Mouse (Mus musculus): ENCODE data around the gene Ostf1.
"Not testable (repeated sequence)": the region's sequence is repeated elsewhere in the genome, so short reads cannot be mapped to it uniquely, and the experiment has no call there.

Ostf1 gene

DNA sequence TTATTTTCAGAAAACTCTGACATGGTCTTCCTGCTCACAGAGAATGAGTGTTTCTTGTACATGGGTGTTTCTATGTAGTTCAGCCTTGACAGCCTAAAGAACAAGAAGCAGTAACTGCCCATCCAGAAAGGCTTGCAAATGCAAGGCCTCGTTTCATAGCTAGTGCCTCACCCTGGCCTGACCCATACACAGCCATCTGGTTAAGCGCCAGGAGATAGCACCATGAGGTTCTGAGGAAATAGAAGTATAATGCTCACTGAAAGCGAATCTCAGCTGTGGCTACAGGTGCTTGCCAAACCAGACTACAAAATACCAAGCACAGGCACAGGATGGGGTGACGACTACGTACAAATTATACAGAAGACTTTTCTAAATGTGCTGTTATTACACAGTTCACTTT lies 34.7 kb downstream of the Ostf1 start:
- no peak for DNase-seq

DNA sequence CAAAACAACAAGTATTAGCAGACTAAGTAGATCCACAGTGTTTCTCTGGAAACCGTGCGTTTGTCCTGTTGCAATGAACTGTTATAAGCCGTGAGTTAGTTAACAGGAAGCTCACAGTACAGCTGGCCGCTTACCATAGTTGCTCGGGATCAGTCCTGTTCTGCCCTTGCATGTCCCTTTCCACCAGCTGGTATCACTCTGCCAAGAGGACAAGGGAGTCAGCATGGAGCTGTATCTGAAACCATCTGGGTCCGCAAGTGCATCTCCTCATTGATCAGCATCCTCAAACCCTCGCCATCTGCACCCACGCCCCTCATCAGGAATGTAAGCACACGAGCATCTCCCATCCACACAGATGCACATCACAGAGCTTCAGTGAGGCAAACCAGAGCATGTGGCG lies 37.9 kb downstream of the Ostf1 start:
- DNase-seq, result no peak

DNA sequence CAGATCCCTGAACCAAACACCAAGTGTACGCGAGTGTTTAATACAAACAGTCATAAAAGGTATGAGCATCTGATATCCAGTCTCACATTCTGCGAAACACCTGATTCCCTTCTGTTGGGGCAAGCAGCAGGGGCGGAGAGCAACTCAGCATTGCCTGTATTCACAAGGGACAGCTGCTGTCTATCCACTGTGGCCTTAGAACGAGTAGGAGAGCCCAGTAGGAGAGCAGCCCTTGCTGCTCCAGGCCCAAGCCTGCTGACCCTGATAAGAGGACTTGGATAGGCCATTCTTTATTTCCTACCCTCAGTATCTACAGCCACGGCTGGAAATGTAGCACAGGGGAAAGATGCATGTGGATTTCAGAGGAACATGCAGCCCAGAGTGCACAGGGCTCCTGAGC lies 38.7 kb downstream of the Ostf1 start:
- no peak for DNase-seq

DNA sequence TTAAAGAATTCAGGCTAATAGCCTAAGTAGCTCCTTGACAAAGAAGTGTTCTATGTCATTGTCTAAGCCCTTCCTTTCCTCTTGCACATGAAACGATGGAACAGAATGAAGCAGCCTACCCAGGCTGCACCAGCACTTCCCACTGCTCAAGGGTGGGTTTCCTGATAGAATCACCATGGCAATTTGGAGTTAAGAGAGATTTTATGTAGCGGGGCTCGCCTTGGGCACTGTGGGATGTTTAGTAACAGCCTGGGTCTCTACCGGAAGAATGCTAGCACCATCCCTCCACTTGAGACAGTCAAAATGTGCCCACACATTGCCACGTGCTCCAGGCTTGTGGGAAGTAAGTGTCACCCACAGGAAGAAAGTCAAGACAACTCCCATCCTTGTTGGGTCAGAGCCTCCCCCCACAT lies 40.7 kb downstream of the Ostf1 start:
- no peak for DNase-seq

DNA sequence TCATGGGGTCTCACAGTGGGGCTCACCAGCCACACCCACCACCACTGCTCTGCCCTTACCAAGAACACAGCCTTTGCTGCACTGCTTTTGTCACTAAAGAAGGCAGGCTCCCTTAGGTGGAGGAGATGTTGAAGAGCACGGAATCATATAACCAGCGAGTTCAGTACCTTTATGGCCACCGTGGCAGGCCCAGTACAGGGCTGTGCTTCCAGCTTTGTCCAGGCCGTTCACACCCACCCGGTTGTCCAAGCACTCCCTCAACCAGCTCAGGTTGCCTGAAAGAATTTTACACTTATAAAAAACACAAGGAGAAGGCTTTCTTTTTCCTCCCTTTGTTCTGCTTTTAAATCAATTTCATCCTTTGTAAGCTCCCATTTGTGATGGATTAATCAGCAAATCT lies 41.4 kb downstream of the Ostf1 start:
- DNase-seq, result no peak

DNA sequence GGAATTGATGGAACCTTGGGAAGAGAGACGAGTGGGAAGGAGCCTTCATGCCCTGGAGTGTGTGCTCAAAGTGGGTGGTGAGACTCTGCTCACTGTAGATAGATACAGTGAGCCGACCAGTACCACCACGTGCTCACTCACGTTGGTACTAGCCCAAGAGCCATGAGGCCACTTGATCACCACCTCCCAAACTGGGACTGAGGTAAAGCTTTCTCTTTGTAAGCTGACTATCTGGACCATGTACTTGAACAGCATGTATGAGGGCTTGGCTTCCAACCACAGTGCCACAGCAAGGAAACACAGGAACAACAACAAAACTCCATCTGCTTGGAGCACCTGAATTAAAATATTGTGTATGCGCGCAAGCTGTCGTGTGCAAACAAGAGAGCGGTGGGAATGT lies 42.3 kb downstream of the Ostf1 start:
- DNase-seq, result no peak

DNA sequence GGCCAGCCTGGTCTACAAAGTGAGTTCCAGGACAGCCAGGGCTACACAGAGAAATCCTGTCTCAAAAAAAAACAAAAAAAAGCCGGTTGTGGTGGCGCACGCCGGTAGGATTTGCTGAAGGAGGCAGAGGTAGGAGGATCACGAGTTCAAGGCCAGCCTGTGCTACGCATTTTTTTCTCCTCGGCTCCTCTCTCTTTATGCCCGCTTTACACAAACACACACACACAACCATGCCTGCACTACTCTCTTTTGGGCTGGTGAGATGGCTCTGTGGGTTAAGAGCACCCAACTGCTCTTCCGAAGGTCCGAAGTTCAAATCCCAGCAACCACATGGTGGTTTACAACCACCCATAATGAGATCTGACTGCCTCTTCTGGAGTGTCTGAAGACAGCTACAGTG lies 42.8 kb downstream of the Ostf1 start:
- not testable (repeated sequence) for DNase-seq

DNA sequence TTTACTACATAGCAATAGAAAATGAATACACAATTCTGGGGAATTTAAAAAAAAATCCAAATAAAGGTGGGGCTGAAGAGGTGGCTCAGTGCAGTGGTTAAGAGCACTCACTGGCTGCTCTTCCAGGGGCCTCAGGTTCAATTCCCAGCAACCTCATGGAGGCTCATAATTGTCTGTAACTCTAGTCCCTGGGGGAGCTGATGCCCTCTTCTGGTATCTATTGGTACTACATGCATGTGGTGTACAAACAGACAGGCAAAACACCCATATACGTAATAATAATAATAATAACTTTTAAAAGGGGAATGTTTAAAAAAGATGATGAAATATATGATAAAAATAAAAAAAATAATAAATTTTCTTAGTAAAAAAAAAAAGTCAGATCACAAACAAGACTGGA lies 43.4 kb downstream of the Ostf1 start:
- DNase-seq, result no peak

DNA sequence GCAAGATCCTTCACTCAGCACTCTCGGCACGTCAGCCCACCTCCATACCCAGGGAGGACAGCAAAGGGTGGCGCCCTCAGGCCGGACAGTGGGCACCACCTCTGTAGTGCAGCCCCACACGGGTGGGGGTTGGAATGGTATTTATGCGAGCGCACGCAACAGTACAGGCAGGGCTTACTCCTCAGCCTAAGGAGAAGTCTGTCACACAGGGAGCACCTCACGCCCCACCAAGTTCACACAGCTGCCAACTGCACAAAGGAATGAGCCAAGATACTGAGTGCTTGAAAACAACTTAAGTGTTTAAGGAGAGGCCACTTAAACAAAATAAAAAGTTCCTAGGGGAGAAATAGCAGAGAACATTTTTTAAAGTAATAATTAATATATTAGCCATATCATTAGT lies 44.5 kb downstream of the Ostf1 start:
- DNase-seq, result peak; percentile 38 to 66

DNA sequence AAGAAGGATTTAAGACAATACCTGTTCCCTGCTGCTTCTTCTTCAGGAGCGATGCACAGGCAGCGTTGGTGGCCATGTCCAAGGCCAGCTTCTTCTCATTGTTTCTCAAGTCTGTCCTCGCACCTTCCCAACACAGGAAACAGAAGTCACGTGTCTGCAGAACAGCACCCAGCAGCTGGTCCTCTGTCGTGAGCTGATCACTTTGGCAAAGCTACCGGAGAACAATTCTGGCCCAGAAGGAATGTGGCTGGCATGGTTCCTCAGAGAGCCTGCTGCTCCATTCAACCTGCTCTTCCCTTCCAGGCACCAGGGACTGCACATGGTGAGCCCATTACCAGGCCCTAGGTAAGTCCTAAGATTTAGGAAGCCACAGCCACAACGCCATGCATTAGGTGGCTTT lies 47.0 kb downstream of the Ostf1 start:
- DNase-seq, result no peak

DNA sequence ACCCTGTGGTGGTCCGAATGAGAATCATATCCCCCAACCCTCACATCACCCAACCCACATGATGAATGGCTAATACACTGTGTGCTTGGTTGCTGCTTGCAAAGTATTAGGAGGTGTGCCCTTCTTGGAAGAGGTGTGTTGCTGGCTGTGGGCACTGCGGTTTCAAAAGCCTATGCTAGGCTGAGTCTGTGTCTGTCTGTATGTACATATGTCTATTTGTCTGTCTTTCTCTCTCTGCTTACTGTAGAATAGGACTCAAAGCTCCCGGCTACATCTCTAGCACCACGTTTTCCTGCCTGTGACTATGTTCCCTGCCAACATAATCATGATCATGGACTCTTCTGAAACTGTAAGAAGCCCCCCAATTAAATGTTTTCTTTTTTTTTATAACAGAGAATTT lies 47.9 kb downstream of the Ostf1 start:
- no peak for DNase-seq

DNA sequence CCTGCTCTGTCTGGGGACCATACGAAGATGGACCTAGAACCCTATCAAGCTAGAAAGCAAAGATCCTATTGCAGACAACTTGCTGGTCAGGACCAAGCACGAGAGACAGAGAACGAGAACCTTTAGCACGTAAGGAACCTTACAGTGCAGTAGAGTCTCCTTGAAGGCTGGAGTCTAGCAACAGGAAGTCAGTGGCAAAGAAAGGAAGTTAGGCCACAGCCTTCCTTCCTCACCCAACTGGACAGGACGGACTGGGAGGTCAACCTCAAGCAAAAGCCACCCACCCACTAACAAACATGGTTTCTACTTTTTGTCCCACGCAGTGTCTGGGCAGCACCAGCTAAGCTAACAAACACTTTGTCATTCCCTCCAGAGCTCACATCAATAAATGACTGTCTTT lies 48.7 kb downstream of the Ostf1 start:
- no peak for DNase-seq

DNA sequence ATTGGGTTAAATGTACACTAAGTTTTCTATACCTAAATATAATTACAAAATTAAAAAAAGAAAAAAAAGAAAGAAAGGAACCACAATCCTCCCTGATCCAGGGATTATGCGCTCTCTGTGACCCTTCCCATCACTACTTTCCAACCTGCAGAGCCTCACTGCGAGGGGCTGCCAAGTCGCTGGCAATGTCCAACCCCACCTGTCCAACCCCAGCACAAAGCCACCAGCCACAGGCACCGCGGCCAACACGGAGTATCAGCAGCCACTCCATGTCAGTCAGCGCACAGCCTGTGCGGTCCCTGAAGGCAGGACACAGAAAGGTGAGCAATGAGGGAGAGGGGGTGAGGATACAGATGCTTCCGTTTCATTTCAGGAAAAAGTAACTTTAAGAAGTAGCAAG lies 49.4 kb downstream of the Ostf1 start:
- no peak for DNase-seq

DNA sequence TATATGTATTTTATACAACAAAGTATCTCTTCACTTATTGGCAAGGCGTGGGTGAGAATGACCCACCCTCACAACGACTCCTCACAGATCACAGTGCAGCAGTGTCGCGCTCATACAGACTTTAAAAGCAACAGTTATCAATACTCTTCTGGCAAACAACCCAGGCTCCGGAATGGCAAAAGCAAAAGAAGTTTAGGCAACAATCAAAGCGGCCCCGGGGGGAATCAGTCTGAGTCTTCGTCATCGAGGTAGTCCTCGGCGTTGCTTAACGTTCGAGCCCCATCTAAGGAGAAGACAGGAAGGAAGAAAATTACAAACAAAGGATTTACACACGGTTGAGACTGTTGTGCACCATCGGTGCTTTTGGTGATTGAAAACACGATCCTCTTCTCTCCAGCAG lies 50.6 kb downstream of the Ostf1 start:
- no peak for DNase-seq

DNA sequence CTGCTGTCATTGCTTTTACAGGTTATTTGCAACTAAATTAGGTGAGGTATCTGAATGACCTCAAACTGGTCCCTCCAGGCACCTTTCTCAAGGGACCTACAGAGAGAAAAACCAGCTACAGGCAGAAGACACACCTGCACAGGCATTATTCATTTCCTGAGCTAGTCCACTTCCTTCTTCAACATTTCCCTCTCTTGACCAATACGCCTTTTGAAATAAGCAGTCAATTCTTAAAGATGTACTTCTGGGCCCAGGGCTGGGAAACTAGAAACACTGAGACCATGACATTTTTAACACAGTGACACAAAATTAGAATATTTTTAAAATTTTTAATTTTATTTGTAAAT lies 52.6 kb downstream of the Ostf1 start:
- DNase-seq, result no peak

DNA sequence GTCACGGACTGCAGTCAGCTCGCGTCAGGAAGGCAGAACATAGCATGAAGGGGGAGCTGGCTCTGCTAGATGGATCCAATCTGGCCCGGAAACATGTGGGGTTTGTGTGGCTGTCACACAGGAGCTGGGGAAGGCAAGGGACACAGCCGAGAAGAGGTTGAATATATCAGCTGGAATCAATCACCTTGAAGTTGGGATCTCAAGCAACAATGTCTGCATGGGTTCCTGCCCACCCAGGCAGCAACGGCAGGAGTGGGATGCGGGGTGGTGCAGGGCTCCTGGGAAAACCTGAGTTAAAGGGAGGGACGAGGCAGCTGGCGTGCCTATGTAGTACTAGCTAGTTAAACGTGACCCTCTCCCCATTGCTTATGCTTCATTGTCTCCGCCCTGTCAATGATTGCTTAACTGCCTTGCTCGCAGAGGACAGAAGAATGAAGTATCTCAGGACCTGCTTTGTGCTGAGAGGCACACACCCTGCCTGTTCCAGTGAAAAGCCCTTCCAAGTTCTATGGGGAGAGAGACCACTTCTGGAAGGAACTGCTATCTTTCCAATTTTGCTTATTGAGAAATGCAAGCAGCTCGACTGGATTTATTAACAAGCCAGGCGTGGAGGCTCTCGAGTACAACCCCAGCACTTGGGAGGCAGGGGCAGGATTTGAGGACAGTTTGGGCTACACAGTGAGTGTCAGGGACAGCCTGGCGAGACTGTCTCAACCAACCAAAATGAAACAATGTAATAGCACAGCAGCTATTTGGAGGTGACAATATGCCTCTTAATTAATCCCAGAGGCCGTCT lies 53.2 kb downstream of the Ostf1 start:
- peak in 1 of 2 experiments; percentile 44 for DNase-seq

DNA sequence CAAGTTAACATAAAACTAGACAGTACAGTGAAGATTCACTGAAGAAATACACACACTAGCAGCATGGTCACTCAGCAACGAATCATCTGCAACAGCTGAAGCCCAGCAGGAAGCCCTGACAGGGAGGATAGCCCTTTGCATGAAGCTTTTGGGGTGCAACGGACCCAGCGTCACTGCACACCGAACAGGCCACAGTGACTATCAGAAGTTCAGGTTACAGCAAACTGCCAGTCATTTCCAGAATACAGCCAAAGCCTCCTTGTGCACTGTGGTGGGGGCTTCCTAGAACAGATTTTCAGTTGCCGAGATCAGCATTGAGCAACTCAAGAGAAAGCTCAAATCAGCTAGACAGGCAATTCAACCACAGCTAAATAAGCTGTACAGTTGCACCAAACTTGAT lies 54.3 kb downstream of the Ostf1 start:
- no peak for DNase-seq

DNA sequence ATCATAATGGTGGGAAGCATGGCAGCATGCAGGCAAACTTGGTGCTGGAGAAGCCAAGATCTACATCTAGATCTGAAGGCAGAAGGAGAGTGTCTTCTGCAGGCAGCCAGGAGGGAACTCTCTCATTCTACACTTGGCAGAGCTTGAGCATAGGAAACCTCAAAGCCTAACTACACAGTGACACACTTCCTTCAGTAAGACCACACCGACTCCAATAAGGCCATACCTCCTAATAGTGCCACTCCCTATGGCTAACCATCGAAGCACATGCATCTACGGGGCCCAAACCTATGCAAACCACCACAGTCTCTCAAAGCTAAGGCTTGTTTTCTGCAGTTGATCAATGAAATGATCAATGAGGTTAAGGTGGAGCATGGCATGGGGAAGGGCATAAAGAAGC lies 55.7 kb downstream of the Ostf1 start:
- no peak for DNase-seq

DNA sequence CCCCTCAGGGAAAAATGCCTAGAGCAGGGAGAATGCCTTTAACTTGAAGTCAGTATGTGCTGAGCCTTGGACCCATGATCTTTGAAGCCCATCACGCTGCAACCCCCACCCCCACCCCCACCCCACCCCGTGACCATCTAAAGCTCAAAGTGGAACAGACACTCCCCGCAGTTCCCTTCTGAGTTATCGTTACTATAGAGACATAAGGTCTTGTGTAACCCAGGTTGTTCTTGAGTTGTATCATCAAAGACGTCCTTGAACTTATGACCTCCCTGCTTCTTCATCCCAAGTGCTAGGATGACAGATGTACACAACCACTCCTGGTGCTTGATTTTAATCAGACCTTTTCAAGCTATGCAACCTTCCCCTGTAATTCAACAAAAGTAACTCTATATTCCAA lies 57.7 kb downstream of the Ostf1 start:
- DNase-seq, result no peak

DNA sequence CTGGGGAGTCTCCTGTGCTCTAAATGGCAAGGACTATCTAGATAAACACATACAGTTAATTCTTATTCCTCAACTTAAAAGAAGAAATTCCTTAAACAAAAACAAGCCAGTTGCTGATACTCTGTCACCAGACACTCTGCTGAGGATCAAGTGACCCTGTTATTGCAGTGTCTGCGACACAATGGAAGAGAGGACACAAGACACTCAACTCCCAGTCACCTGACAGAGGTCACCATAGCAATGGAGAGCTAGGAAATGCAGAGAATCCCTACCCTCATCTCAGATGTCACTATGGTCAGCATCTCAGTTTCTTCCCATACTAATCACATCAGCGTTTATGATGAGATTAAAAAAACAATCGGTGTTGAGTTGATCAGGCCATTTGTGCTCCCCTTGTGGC lies 58.2 kb downstream of the Ostf1 start:
- no peak for DNase-seq

DNA sequence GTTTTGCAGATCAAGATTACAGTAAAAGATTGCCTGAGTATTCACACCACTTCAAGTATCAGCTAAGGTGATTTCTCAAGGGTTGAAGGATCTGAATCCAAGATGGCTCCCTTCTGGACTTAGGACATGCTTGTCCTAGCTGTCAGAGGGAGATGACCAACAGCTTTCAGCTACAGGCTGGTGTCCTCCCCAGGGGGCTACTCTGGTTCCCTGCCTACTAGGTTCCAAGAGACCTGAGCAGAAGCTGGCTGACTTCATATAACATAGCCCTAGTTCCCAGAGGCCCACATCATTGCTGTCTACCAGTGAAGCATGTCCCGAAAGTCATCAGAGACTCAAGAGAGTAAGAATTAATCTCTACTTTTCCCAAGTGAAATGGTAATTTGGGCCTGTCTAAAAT lies 62.1 kb downstream of the Ostf1 start:
- no peak for DNase-seq

DNA sequence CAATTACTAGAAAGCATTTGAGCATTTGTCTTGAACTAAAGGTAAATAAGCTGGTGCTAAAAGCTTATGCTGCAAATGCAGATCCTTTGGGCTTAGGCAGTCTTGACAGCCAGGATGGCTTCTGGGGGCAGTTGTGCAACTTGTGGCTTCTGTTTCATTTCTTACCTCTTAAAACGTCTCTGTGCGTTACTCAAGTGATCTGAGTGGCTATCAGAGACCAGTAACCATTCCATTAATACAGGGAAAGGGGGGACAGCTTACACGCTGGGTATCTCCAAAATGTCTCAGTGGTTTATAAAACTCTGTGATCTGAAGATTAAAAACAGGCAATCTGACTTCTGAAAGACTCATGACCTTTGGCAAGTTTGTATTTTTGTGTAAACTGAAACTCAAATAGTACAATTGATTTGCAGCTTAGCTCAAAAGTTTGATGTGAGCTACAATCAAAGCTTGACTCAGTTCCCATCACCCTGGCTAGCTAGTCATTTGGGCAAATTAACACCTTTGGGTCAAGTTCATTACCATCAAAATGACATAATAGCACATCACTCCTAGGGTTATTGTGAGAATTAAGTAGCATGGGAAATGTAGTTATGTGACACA lies 62.7 kb downstream of the Ostf1 start:
- no peak for DNase-seq

DNA sequence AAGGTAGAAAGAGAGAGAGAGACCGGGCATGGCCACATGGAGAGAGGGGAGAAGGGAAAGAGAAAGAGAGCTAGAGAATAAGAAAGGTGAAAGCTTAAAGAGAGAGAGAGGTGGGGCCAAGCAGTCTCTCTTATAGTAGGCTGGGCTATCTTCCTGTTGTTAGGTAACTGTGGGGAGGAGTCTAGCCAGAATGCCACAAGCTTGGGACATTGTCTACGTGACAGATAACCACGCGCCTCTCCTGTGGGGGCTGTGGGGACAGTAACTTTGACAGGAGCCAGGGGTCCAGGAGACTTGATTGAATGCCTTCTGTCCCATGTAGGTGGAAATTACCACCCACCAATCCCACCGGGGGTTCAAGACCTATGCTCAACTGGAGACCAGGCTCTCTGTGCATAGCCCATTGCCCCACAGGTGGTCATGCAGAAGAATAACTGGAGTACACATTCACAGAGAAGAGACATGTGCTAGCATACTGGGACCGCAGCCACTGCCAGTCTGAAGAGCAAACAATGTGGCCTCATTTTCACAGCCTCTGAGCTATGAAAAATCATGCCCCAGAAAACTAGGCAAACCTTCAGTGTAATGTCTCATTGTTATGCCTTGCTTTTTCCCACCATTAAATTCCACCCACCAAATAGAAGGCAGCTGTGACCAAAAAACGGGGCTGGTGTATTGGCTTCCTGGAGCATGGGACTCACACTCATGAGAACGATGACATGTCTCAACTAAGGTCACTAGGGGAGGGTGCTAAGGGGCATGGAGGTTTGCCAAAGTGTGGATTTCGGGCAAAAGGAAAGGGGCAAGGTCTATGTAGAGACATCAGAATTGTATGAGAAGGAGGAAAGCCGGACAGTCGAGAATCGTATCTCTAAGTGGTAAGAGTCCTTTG lies 63.4 kb downstream of the Ostf1 start:
- no peak for DNase-seq

DNA sequence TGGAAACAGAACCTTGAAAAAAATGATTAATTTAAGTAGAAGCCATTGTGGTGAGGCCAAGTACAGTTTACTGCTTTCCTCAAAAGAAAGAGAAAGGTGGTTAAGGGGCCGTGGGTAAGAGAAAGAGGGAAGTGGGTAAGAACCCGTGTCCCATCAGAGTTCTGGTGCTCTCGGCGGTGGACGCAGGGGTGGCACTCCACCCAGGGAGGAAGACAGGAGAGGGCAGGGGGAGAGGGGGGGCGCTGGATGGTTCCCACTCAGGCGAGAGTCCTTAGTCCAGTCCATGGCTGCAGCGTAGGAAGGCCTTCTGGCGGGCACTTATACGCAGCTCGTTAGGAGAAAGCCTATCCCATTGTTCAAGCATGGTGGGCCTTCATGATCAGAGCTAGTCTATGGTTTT lies 64.1 kb downstream of the Ostf1 start:
- no peak for DNase-seq

Data from lung, postnatal 4 days (tissue).